Mouse (Mus musculus) stomach, postnatal 0 days (tissue): Measurements from ENCODE around the gene Msl3l2. TPM values are rescaled to one million over a fixed set of nuclear protein-coding genes. Genes with fewer than 3 reads are reported as not detected.

Experiments
- ATAC-seq: fragments of 200-750 bp; cut with Nextera tagmentation; 2 replicates; pipeline ENCODE4 v1.8.0; 2017; ENCODE audit not compliant: low FRiP score, low TSS enrichment
- DNase-seq: peaks from one replicate; pipeline ENCODE4 v3.0.0-alpha.2; 2016; ENCODE audit warnings: low spot score
- H3K27ac ChIP-seq: fragments of 300-500 bp; sonication (generic); replicated peaks from 2 replicates; pipeline ENCODE4 v1.5.1; 2014; ENCODE audit warnings: mild to moderate bottlenecking, control low read depth
- H3K27me3 ChIP-seq: fragments of 300-500 bp; sonication (generic); 2 replicates; pipeline ENCODE4 v1.6.1; 2014; ENCODE audit warnings: low read length; ENCODE audit not compliant: control insufficient read depth, insufficient read depth
- H3K36me3 ChIP-seq: fragments of 300-500 bp; sonication (generic); 2 replicates; pipeline ENCODE4 v1.6.1; 2014; ENCODE audit warnings: low read length, mixed read lengths; ENCODE audit not compliant: control insufficient read depth, insufficient read depth
- H3K4me1 ChIP-seq: fragments of 300-500 bp; sonication (generic); replicated peaks from 2 replicates; pipeline ENCODE4 v1.6.1; 2014; ENCODE audit warnings: antibody characterized with exemption; ENCODE audit not compliant: control insufficient read depth, insufficient read depth
- H3K4me2 ChIP-seq: fragments of 300-500 bp; sonication (generic); replicated peaks from 2 replicates; pipeline ENCODE4 v1.6.1; 2014; ENCODE audit warnings: low read depth, mild to moderate bottlenecking, control low read depth, moderate library complexity
- H3K4me3 ChIP-seq: fragments of 300-500 bp; sonication (generic); 2 replicates; pipeline ENCODE4 v1.5.1; 2014; ENCODE audit warnings: low read depth, low read length, control low read depth
- H3K9ac ChIP-seq: fragments of 300-500 bp; sonication (generic); 2 replicates; pipeline ENCODE4 v1.6.1; 2014; ENCODE audit warnings: mild to moderate bottlenecking, low read length, control low read depth, mixed read lengths
- H3K9me3 ChIP-seq: fragments of 300-500 bp; sonication (generic); 2 replicates; pipeline ENCODE4 v1.6.1; 2016; ENCODE audit warnings: low read length; ENCODE audit not compliant: control insufficient read depth
- CTCF ChIP-seq: IDR thresholded peaks from 2 replicates; pipeline ENCODE4 v1.5.1; 2016; ENCODE audit warnings: antibody characterized with exemption, low read depth, mild to moderate bottlenecking, moderate library complexity
- EP300 ChIP-seq: optimal IDR thresholded peaks from 2 replicates; pipeline ENCODE3; 2016; ENCODE audit warnings: antibody characterized with exemption
- WGBS: fragments of 180-500 bp; shearing (Covaris S2); extraction: QIAGEN DNeasy Blood & Tissue Kit; methylation state at CpG from one replicate; pipeline ENCODE4 v1.1.7; 2014; 5-methylcytosine and 5-hydroxymethylcytosine counted together
- polyA plus RNA-seq: library from polyadenylated mRNA; unstranded; fragments of >200 nt; fragmentation: Nextera tagmentation; extraction: Ambion mirVana; gene quantifications from 2 replicates; pipeline ENCODE4 v1.2.1, GENCODE M21; 2015

The Msl3l2 gene
- polyA plus RNA-seq, 1 experiment from 2014 or later, result 2.8 TPM

- H3K9ac ChIP-seq, result no peak overlapping the region
- no peaks in the 10 kb centered on the region for H3K27me3 ChIP-seq
- H3K9me3 ChIP-seq, result no peaks in the 10 kb centered on the region
- no peak for DNase-seq
- no peak for ATAC-seq
- no peak overlapping the region for H3K4me3 ChIP-seq
- no peaks in the 10 kb centered on the region for H3K36me3 ChIP-seq
- H3K4me1 ChIP-seq, result no peaks in the 10 kb centered on the region
- no peak overlapping the region for H3K4me2 ChIP-seq
- H3K27ac ChIP-seq, result no peak overlapping the region
- TF ChIP-seq CTCF (no peak), EP300 (no peak)
- 86% methylated on average over 2 of the region's 2 CpGs for WGBS
Observed at GRCm38 (mm10) chr10:56158748-56159147, 52.0 kb downstream of the Msl3l2 start.

- 66% methylated on average over 3 of the region's 3 CpGs for WGBS
- no peak for ATAC-seq
- no peaks in the 10 kb centered on the region for H3K9me3 ChIP-seq
- DNase-seq, result no peak
- H3K9ac ChIP-seq, result no peak overlapping the region
- H3K36me3 ChIP-seq, result no peaks in the 10 kb centered on the region
- H3K27me3 ChIP-seq, result no peaks in the 10 kb centered on the region
- no peak overlapping the region for H3K4me3 ChIP-seq
- TF ChIP-seq EP300, result no peak
- TF ChIP-seq CTCF, result peak; percentile 14; the same call in 1 of the 2 replicates
- H3K4me2 ChIP-seq, result no peak overlapping the region
- no peak overlapping the region for H3K27ac ChIP-seq
- no peaks in the 10 kb centered on the region for H3K4me1 ChIP-seq
Observed at GRCm38 (mm10) chr10:56164411-56164810, 57.7 kb downstream of the Msl3l2 start.

GRCm38 (mm10) chr10:56165758-56166157, 59.0 kb downstream of the Msl3l2 start:
- ATAC-seq (no peak), DNase-seq (no peak)
- Histone ChIP-seq H3K4me1 (no peaks in the 10 kb centered on the region), H3K9ac (no peak overlapping the region), H3K4me3 (no peak overlapping the region), H3K9me3 (no peaks in the 10 kb centered on the region), H3K4me2 (no peak overlapping the region), H3K27ac (no peak overlapping the region), H3K36me3 (no peaks in the 10 kb centered on the region), H3K27me3 (no peaks in the 10 kb centered on the region)
- WGBS, result 85% methylated on average over 4 of the region's 4 CpGs
- TF ChIP-seq EP300, result no peak
- TF ChIP-seq CTCF, result no peak

Other genes starting within 250 kb of the Msl3l2 start
- gene Tbc1d32, start 121.8 kb downstream of the Msl3l2 start, polyA plus RNA-seq, result 1.6 and 1.7 TPM in 2 replicates